Mouse (Mus musculus) adrenal gland, postnatal 10 days (tissue): ENCODE results near the gene St8sia1. TPM values are rescaled to one million over a fixed set of nuclear protein-coding genes. Genes with fewer than 3 reads are reported as not detected.
A peak's percentile ranks its signal among the peaks of the same experiment; 100 is the strongest.
"Not testable (repeated sequence)": the region's sequence is repeated elsewhere in the genome, so short reads cannot be mapped to it uniquely, and the experiment has no call there.

Experiments
- DNase-seq: peaks from one replicate; pipeline ENCODE4 v3.0.0; 2021; ENCODE audit warnings: mixed read lengths
- long read RNA-seq, 2 experiments: library from polyadenylated mRNA; stranded (forward); transcript quantifications; one replicate each; pipeline ENCODE4 v2.0.0; 2021
- total RNA-seq, 2 experiments: library from RNA; stranded (reverse); gene quantifications; 2 replicates each; pipeline ENCODE4 v1.2.3; 2021

Gene St8sia1
- 1 to 10 TPM; 1.7 to 2.5 TPM for total RNA-seq
- long read RNA-seq, experiment 1, full-length matches to known transcripts = 2 of 2 reads
- long read RNA-seq, experiment 1, partial matches to known transcripts = 0 of 2 reads
- long read RNA-seq, experiment 1, other reads (novel, unspliced or antisense) = 0 of 2 reads
- long read RNA-seq, experiment 2 = 0 reads

DNA sequence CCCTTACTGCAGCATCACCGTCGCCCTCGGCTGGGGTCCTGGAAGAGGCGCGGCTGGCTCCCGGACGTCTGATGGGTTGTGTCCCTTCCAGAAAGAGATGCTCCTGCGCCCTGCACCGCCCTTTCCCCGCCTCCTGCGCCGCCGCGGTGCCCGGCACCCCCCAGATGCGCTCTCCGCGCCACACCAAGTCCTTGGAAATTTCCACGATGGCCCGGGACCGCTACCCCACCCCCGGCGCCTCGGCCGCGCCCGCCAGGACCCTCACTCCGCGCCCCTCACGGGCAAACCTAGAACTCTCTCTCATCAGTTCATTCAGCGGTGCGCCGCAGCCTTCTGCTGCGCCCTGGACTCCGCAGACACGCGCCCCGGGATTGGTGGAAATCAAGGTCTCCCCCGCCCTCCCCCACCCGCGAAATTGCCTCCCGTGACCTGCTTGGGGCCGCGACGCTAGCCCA lies at the start of gene St8sia1:
St8sia1 (minus strand) TSS at position 377 of the 455 bp plus-strand sequence.
- DNase-seq = peak; percentile 31

DNA sequence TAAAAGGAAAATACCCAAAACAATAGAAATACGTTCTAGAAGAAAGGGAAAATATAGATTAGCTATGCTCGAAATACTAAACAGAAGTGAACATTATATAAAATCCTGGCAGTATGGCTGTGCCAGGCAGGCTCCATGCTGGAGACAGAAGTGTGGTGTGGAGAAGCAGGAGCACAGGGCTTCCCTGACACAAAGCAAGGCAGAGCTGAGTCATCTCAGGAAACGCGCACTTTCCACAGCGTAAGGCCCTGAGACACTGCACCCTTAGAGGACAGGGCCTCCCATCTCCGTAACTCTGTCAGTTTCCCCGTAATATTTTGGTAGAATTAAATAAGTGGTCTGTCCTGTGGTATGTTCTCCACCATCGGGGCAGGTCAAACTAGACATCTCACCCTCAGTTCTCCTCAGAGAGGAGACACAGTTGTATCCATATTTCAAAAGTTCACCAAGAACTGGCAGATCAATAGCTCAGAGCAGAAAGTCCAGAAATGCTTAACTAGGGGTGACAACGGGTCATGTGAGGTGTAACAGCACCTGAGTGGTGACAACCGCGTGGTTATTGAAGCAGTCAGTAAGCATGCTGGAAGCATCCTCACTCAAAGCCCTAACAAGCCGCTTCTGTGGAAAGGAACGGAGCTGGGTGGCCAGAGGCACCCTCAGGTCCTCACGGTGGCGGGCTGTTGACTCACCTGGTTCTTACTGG lies 48.4 kb upstream of the St8sia1 start:
- DNase-seq = no peak

DNA sequence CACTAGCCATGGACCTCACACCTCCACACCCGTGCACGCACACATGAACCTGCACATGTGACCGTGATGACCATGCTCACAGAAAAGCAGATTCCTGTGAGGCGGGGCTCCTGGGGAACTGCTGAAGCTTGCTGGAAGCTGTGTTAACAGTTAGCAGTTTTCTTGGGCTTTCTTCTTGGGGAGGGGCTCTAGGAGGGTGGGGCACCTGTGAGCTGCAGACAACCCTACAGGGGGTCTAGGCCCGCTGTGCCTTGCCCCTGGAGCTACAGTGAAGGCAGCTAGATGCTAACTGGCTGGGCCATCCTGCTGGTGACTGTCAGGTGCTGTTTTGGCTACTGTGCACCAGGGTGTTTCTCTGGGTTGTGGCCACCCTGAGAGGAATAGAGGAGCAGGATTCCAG lies 44.6 kb upstream of the St8sia1 start:
- DNase-seq = no peak

DNA sequence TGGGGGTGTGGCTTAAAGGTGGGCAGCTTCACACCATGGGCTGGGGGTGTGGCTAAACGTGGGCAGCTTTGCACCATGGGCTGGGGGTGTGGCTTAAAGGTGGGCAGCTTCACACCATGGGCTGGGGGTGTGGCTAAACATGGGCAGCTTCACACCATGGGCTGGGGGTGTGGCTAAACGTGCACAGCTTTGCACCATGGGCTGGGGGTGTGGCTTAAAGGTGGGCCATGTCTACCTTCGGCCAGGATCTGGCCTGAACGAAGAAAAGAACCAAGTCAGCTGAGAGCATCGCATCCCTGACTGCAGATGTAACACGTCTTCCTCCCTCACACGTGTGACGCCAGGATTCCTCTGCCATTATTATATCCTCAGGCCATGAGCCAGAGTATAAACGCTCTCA lies 41.0 kb upstream of the St8sia1 start:
- DNase-seq = not testable (repeated sequence)

DNA sequence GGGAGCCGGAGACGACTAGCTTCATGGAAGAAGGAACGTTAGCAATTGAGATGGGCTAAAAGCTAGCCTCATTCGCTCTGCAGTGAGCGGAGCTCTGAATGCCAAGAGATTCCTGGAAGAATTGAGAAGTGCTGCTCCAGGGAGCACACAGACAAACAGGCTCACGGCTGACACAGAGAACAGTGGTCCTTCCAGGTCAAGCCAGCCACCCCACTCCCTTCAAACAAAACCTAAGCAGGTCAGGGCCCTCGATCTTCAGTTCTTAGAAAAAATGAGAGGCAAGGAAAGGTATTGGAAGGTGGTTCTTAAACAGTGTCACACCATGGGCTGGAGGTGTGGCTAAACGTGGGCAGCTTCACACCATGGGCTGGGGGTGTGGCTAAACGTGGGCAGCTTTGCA lies 40.5 kb upstream of the St8sia1 start:
- DNase-seq = no peak

DNA sequence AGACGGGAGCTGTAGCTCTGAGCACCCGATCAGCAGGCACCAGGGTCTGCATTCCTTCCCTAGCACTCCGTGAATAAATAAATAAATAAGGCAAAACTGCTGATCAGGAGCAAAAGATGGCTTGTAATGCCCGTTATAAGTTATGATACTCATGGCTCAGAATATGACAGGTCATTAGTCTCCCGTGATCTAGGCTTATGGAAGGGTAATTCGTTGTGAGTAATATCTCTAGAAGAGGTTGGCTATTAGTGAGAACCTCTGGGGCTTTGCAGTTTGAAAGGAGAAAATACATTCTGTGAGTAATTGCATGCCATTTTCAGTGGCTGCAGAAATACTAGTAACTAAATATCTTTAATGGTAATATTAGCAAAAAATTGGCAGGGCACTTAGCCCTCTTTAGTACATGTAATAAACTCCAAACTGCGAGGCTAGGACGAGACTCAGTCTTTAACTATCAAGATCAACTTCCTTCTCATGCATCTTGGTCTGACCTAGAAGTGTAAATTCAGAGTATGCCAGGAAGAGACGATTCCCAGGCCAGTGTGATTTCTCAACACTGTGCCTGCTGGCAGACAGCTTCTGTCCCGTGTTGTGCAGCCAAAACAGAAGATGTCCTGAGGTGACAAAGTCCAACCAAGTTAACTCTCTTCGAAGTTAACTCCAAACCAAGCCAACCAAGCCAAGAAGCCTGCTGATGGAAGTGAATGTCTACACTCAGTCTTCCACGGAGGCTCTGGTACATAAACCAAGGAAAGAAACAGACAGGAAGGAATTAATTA lies 34.2 kb upstream of the St8sia1 start:
- peak; percentile 51 for DNase-seq

DNA sequence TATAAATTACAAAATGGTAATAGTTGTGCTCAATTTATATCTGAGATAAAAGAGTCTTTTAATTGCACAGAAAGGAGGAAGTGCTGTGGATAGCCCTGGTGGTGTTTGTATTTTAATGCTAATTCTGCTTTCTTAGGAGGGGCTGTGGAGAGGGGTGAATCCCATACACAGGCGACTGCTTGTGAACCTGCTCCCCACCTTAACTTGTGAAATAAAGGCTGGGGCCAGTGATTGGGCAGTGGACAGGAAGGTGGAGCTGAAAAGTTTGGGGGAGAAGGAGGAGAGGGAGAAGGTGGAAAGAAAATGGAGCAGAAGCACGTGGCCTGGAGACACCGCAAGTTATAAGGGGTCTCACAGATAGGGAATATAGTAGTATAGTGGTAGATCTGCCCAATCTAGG lies 32.6 kb upstream of the St8sia1 start:
- DNase-seq = no peak

DNA sequence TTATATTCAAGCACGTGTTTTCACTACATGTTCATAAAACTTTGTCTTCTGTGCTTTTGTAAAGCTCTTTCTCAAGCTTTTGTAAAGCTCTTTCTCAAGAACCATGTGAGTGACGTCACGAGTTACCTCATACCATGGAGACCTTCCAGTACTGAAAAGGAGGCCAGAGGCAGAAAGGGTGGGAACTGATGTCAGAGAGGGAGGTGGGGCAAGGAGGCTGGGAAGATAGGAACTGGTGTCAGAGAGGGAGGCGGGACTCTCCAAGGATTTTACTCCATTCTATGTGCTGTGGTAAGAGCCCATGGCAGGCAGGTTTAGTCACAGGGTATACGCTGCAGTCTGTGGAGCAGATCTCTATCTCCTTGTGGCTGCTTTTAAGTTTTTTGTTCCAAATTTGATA lies 31.3 kb upstream of the St8sia1 start:
- peak; percentile 55 for DNase-seq

DNA sequence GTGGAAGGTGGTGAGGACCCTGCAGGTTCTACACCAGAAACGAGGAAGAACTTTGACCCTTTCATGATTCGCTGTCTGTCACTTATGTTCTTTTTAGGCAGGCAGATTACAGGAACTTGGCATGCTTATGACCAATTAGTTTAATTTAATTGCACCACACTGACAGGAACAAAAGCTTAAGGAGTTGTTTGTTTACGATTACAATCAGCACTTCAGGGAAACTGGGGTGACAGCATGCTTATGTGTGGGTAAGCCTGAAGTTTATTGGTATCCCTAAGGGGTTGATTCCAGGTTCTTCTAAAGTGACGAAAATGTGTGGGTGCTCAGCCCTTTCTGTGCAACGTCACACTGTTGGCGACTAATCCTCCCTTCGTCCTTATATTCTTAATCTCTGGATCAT lies 30.6 kb upstream of the St8sia1 start:
- no peak for DNase-seq

DNA sequence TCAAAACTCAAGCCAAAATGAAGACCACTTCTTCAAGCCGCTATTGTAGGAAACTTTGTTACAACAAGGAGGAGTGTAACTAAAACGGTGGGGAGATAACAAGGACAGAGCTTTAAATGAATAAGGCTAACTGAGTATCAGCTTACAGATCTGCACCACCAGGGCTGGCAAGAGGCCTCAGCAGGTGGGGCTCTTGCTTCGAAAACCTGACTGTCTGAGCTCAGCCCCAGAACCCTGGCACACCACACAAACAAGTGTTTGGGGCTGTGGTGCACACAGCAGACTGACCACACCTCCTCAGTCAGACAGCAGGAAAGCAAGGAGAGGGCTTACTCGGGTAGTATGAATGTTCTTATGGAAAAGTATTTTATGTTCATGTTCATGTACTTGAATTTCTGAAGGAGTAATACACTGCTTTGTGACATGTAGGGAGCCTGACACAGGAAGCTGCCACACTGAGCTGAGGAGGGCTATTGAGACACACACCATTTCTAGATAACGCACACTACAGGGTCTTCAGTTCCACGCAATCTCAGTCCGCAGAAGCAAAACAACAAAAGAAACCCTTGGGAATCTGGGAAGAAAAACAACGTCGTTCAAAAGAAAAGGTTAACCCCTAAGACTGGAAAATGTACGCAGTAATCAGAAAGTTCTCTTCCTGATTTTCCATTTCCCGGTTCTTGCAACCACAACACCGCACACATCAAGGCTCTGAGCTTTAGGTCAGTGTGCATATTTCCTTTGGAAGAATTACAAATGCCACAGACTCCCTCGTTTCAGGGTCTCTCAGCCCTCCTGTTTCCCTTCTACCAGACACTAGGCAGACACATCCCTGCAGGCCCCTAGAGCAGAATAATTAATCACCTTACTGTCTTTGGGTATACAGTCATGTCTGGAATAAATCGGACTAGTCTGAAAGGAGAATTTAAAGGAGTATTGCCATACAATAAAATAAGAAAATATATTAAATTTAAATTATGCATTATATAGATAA lies 29.8 kb upstream of the St8sia1 start:
- no peak for DNase-seq

DNA sequence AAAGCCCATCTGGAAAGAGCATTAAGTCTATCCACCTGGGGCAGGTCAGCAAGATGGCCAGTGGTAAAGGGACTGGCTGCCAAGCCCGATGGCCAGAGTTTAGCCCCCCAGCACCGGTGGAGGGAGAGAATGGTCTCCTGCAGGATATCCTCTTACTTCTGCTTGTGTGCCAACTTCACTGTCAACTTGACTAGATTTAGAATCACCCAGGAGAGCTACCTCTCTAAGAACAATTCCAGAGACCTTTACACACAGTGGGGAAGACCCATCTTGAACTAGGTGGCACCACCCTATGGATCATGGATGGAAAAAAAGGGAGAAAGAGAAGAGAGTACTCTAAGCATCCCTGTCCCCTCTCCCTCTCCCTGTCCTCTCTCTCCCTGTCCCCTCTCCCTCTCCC lies 28.7 kb upstream of the St8sia1 start:
- DNase-seq = no peak

DNA sequence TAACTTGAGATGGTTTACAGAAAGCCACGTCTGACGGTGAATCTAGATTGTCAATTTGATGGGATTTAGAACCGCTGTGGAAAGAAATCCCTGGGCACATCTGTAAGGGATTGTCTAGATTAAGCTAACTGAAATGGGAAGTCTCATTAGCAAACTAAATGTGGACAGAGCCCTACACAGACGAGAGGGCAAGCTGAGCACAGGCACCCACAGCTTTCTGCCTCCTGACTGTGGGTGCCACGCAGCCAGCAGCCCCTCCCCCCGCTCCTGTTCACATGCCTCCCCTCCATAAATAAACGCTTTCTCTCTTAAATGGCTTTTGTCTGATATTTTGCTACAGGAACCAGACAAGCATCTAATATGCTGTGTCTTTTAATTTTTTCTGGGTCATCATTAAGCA lies 27.8 kb upstream of the St8sia1 start:
- DNase-seq = no peak

DNA sequence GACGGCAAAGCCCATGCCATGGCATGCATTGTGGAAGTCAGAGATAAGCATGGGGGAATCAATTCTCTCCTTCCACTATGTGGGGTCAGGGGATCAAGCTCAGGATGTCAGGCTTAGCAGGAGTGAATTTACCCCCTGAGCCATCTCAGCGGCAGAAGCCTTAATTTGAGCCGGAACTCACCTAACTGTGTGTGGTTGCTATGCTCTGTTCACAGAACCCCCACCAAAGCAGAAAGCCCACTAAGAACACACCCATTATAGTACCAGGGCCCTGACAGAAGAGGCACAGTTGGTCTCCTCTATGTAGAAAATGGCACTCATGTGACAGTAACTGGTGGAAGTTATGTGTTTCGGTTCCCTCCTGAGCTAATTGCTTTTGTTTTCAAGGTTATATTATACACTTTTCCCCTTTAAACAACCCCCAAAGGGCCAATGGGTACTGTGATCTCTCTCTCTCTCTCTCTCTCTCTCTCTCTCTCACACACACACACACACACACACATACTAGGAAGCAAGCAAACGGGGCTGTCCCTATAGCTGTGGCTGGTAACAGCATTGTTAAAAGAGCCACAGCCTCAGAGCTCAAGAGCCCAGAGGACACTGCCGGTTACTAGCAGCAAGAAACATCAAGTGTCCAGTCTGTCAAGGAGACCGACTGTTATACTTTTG lies 27.3 kb upstream of the St8sia1 start:
- no peak for DNase-seq

DNA sequence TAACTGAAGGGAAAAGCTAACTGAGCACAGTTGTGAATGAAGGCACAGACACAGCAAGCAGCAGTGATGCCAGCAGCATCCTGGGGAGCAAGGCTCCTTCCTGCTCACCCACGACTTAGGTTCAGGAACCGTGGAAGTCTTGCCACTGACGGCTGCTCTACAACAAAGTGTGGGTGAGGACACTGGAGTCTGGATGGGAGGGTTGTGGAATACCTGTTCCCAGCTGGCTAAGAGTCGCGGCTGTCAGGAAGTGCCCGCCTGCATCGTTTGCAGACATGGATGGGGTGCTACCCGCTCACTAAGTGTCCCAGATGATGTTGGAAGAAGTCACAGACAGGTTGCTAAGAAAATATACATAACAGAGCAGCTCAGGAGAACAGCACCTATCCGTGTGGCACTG lies 26.3 kb upstream of the St8sia1 start:
- no peak for DNase-seq

DNA sequence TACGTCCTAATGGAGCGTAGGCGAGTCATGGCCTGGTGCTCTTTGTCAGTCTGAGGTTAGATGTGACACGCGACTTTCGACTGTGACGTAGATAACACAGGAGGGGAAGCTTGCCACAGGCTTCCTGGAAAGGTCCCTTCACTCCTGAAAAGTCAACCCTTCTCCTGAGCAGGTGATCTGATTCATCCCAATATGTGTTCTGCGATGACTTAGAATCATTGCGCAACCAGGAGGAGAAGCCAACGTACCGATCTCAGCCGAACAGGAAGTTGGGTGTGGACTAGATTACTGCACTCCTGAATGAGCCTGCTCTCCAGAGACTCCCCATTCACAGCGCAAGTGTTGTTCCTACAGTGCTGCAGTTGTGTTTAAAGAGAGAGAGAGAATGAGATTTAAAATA lies 25.2 kb upstream of the St8sia1 start:
- no peak for DNase-seq

DNA sequence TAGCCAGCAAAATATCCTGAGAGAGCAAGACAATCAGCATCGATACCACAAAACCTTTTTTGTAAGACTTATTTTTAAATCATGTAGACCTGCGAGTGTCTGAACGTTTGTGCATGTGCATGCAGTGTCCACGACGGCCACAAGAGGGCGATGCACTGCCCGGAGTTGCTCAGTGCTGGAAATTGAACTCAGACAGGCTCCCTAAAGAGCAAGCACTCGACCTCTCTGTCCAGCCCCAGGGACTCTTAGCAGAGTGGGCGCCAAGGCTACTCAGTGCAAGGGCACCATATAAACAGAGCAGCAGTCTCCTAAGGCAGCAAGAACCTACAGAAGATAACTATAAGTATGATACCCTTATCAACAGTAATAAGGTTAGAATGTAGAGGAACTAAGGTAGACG lies 24.5 kb upstream of the St8sia1 start:
- peak; percentile 86 for DNase-seq

DNA sequence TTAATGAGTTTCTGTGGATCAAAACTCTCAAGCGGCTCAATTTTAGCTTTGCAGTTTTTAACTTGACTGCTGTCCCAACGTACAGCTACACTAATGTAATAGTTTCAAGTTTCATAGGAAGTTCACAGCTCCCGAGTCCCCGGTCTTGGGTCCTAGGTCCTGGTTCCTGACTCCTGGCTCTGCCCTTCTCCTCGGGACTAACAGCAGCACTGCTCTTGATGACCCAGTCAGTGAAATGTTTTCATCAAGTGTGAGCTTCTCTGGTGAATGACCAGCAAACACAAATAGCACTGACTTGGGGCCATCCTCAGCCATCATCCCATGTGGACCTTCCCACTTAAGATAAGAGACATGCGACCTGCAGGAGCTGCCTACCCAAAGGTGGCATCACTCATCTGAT lies 24.0 kb upstream of the St8sia1 start:
- DNase-seq = no peak

DNA sequence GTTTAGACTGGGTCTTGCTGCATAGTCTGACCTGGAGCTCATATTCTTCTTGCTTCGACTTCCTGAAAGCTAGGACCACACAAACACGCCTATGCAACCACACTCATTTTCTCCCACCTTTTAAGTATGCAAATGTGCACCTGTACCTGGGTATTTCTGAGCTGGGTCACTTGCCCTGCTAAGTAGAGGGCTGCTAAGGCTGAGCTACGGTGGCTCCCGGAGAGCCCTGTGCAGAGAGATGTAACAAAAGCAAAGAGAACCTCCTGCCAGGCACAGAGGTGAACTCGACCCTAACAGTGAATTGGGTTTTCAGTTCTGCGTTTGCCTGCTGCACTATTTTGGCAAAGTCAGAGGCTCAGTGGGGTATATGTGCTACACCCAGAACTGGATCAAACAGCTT lies 23.4 kb upstream of the St8sia1 start:
- no peak for DNase-seq

DNA sequence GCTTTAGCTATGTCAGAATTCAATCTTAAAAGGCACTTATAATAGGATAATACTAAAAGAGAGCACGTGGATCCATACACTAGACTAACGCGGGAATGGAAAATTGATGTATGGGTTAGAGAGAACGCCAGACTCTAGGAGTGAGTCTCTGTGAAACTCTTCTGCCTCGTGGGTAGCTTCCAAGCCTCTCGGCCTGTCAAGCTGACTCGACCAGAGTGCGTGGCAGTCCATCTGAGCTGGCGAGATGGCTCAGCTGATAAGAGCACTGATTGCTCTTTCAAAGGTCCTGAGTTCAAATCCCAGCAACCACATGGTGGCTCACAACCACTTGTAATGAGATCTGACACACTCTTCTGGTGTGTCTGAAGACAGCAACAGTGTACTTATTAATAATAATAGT lies 22.5 kb upstream of the St8sia1 start:
- DNase-seq = not testable (repeated sequence)

DNA sequence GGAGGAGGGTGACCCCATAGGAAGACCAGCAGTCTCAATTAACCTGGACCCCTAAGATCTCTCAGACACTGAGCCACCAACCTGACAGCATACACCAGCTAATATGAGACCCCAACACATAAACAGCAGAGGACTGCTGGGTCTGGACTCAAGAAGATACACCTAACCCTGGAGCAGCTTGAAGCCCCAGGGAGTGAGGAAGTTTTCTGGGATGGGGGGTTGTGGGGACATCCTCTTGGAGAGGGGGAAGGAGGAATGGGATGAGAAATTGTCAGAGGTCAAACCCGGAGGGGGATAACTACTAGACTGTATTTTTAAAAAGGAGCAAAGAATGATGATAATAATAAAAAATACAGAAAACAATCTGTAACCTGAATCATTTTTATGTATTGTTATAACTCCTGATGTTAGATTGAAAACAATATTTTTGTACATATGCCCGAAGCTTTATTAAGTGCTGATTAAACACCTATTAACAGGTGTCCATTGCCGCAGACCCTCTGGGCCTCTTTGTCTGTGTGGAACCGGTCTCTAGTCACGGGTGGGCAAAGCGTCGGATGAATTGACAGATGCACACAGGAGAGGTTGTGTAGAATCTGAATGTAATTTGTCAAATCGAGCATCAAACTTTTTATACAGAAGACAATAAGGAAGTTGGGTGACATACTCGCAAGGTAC lies 21.4 kb upstream of the St8sia1 start:
- DNase-seq = not testable (repeated sequence)
